Mouse (Mus musculus): ENCODE measurements around the gene Slamf8. TPM values are rescaled to one million over a fixed set of nuclear protein-coding genes. Genes with fewer than 3 reads are reported as not detected.

Slamf8 gene
- polyA plus RNA-seq, 1 experiment from 2014 or later: not detected

- H3K36me3 ChIP-seq (ENCODE audit: control insufficient read depth, insufficient read depth, low read length): no peaks in the 10 kb centered on the region
- no peaks in the 10 kb centered on the region for H3K27me3 ChIP-seq (ENCODE audit: control insufficient read depth, insufficient read depth, low read length)
- 60% methylated on average over 4 of the region's 4 CpGs for WGBS
- no peak overlapping the region for H3K9ac ChIP-seq (replicated peaks; ENCODE audit: low read depth, low read length)
- 0 out of 2 replicates have a peak, but pooled peaks cover 8% of the 10 kb centered on the region for H3K4me1 ChIP-seq (ENCODE audit: control insufficient read depth, insufficient read depth, low read length)
- H3K27ac ChIP-seq (ENCODE audit: low read length): no peak overlapping the region
- ATAC-seq (ENCODE audit: insufficient number of reproducible peaks, insufficient read depth, low FRiP score, low read depth): no peak
- no peaks in the 10 kb centered on the region for H3K9me3 ChIP-seq (ENCODE audit: control insufficient read depth, low read depth, low read length)
- H3K4me3 ChIP-seq (ENCODE audit: low read depth, low read length): no peak overlapping the region
- H3K4me2 ChIP-seq (replicated peaks; ENCODE audit: low read depth, low read length): no peak overlapping the region
Observed at GRCm38 (mm10) chr1:172615412-172615811, 25.0 kb upstream of the Slamf8 start.

GRCm38 (mm10) chr1:172614654-172615053, 24.3 kb upstream of the Slamf8 start:
- Histone ChIP-seq H3K4me3 (ENCODE audit: low read depth, low read length) (no peak overlapping the region), H3K9me3 (ENCODE audit: control insufficient read depth, low read depth, low read length) (no peaks in the 10 kb centered on the region), H3K36me3 (ENCODE audit: control insufficient read depth, insufficient read depth, low read length) (no peaks in the 10 kb centered on the region), H3K4me2 (replicated peaks; ENCODE audit: low read depth, low read length) (no peak overlapping the region), H3K27me3 (ENCODE audit: control insufficient read depth, insufficient read depth, low read length) (no peaks in the 10 kb centered on the region), H3K27ac (ENCODE audit: low read length) (no peak overlapping the region), H3K9ac (replicated peaks; ENCODE audit: low read depth, low read length) (no peak overlapping the region), H3K4me1 (ENCODE audit: control insufficient read depth, insufficient read depth, low read length) (0 out of 2 replicates have a peak, but pooled peaks cover 8% of the 10 kb centered on the region)
- WGBS: 88% methylated on average over 10 of the region's 10 CpGs
- no peak for ATAC-seq (ENCODE audit: insufficient number of reproducible peaks, insufficient read depth, low FRiP score, low read depth)

DNA sequence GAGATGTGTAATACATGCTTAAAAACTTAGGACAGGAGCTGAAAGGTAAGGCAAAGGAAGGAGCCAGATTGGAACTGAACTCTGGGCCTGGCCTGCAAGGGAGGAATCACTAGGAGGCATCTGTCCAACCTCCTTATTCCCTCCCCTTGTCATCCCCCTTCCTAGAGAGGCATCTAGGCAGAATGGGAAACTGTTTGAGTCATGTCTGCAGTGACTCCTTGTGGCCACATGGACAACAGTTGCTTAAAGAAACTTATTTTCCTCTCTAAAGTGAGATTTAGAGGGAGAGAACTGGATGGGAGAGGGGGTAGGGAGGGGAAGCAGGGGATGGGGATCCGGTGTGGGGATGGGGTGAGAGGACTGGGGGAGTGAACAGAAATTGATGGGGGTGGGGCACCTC, 22.4 kb upstream of the Slamf8 start:
- Histone ChIP-seq H3K9me3 (ENCODE audit: control insufficient read depth, low read depth, low read length) (no peaks in the 10 kb centered on the region), H3K27me3 (ENCODE audit: control insufficient read depth, insufficient read depth, low read length) (no peaks in the 10 kb centered on the region), H3K27ac (ENCODE audit: low read length) (no peak overlapping the region), H3K4me2 (replicated peaks; ENCODE audit: low read depth, low read length) (no peak overlapping the region), H3K9ac (replicated peaks; ENCODE audit: low read depth, low read length) (no peak overlapping the region), H3K36me3 (ENCODE audit: control insufficient read depth, insufficient read depth, low read length) (no peaks in the 10 kb centered on the region), H3K4me3 (ENCODE audit: low read depth, low read length) (no peak overlapping the region), H3K4me1 (ENCODE audit: control insufficient read depth, insufficient read depth, low read length) (0 out of 2 replicates have a peak, but pooled peaks cover 8% of the 10 kb centered on the region)
- 38% methylated on average over 1 of the region's 1 CpGs for WGBS
- ATAC-seq (ENCODE audit: insufficient number of reproducible peaks, insufficient read depth, low FRiP score, low read depth): no peak

- H3K9ac ChIP-seq (replicated peaks; ENCODE audit: low read depth, low read length): no peak overlapping the region
- H3K9me3 ChIP-seq (ENCODE audit: control insufficient read depth, low read depth, low read length): no peaks in the 10 kb centered on the region
- no peak overlapping the region for H3K4me3 ChIP-seq (ENCODE audit: low read depth, low read length)
- 69% methylated on average over 10 of the region's 10 CpGs for WGBS
- H3K36me3 ChIP-seq (ENCODE audit: control insufficient read depth, insufficient read depth, low read length): no peaks in the 10 kb centered on the region
- H3K27me3 ChIP-seq (ENCODE audit: control insufficient read depth, insufficient read depth, low read length): no peaks in the 10 kb centered on the region
- no peaks in the 10 kb centered on the region for H3K4me1 ChIP-seq (ENCODE audit: control insufficient read depth, insufficient read depth, low read length)
- no peak overlapping the region for H3K27ac ChIP-seq (ENCODE audit: low read length)
- no peak overlapping the region for H3K4me2 ChIP-seq (replicated peaks; ENCODE audit: low read depth, low read length)
- no peak for ATAC-seq (ENCODE audit: insufficient number of reproducible peaks, insufficient read depth, low FRiP score, low read depth)
Observed at GRCm38 (mm10) chr1:172611304-172611703, 20.9 kb upstream of the Slamf8 start.

- Histone ChIP-seq H3K4me1 (ENCODE audit: control insufficient read depth, insufficient read depth, low read length) (no peaks in the 10 kb centered on the region), H3K4me3 (ENCODE audit: low read depth, low read length) (no peak within 1 kb of the TSS), H3K9ac (replicated peaks; ENCODE audit: low read depth, low read length) (no peak within 1 kb of the TSS), H3K36me3 (ENCODE audit: control insufficient read depth, insufficient read depth, low read length) (no peaks in the 10 kb centered on the region), H3K27me3 (ENCODE audit: control insufficient read depth, insufficient read depth, low read length) (no peaks in the 10 kb centered on the region), H3K9me3 (ENCODE audit: control insufficient read depth, low read depth, low read length) (no peaks in the 10 kb centered on the region), H3K4me2 (replicated peaks; ENCODE audit: low read depth, low read length) (no peak within 1 kb of the TSS), H3K27ac (ENCODE audit: low read length) (no peak within 1 kb of the TSS)
- 70% methylated on average over 1 of the region's 1 CpGs for WGBS
- no peak for ATAC-seq (ENCODE audit: insufficient number of reproducible peaks, insufficient read depth, low FRiP score, low read depth)
Observed at GRCm38 (mm10) chr1:172602326-172602725, 12.0 kb upstream of the Slamf8 start, which contains the start of gene Fcrl6. Gene Fcrl6 (minus strand): TSS chr1:172602551.

DNA sequence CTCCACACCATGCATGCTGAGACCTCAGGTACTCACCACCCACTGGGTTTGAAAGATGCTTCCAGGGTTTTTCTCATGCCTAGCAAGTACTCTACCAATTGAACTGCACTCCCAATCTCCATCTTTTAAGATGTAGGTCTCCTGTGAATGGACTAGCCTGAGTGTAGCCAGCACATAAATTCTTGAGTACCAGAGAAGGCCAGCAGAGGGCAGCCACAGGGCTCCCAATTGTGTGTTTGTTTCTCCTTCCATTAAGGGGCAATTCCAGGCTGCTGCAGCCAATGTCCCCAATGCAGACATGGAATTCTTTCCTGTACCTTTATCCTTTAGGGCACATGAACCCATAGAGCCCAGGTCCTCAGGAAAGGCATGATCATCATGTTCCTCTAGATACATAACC, 4.1 kb upstream of the Slamf8 start:
- no peak overlapping the region for H3K4me2 ChIP-seq (replicated peaks; ENCODE audit: low read depth, low read length)
- H3K27me3 ChIP-seq (ENCODE audit: control insufficient read depth, insufficient read depth, low read length): no peaks in the 10 kb centered on the region
- no peak overlapping the region for H3K4me3 ChIP-seq (ENCODE audit: low read depth, low read length)
- no peak for ATAC-seq (ENCODE audit: insufficient number of reproducible peaks, insufficient read depth, low FRiP score, low read depth)
- H3K4me1 ChIP-seq (ENCODE audit: control insufficient read depth, insufficient read depth, low read length): no peaks in the 10 kb centered on the region
- H3K36me3 ChIP-seq (ENCODE audit: control insufficient read depth, insufficient read depth, low read length): no peaks in the 10 kb centered on the region
- no peaks in the 10 kb centered on the region for H3K9me3 ChIP-seq (ENCODE audit: control insufficient read depth, low read depth, low read length)
- no peak overlapping the region for H3K27ac ChIP-seq (ENCODE audit: low read length)
- H3K9ac ChIP-seq (replicated peaks; ENCODE audit: low read depth, low read length): no peak overlapping the region

- no peak for ATAC-seq (ENCODE audit: insufficient number of reproducible peaks, insufficient read depth, low FRiP score, low read depth)
- Histone ChIP-seq H3K4me2 (replicated peaks; ENCODE audit: low read depth, low read length) (no peak overlapping the region), H3K27me3 (ENCODE audit: control insufficient read depth, insufficient read depth, low read length) (no peaks in the 10 kb centered on the region), H3K4me3 (ENCODE audit: low read depth, low read length) (no peak overlapping the region), H3K27ac (ENCODE audit: low read length) (no peak overlapping the region), H3K9me3 (ENCODE audit: control insufficient read depth, low read depth, low read length) (no peaks in the 10 kb centered on the region), H3K36me3 (ENCODE audit: control insufficient read depth, insufficient read depth, low read length) (no peaks in the 10 kb centered on the region), H3K4me1 (ENCODE audit: control insufficient read depth, insufficient read depth, low read length) (no peaks in the 10 kb centered on the region), H3K9ac (replicated peaks; ENCODE audit: low read depth, low read length) (no peak overlapping the region)
- WGBS: 90% methylated on average over 2 of the region's 2 CpGs
Observed at GRCm38 (mm10) chr1:172593956-172594355, 3.6 kb upstream of the Slamf8 start.

GRCm38 (mm10) chr1:172593321-172593720, 3.0 kb upstream of the Slamf8 start:
- no peak for ATAC-seq (ENCODE audit: insufficient number of reproducible peaks, insufficient read depth, low FRiP score, low read depth)
- no peak overlapping the region for H3K27ac ChIP-seq (ENCODE audit: low read length)
- H3K9me3 ChIP-seq (ENCODE audit: control insufficient read depth, low read depth, low read length): no peaks in the 10 kb centered on the region
- no peak overlapping the region for H3K4me3 ChIP-seq (ENCODE audit: low read depth, low read length)
- no peaks in the 10 kb centered on the region for H3K36me3 ChIP-seq (ENCODE audit: control insufficient read depth, insufficient read depth, low read length)
- no peaks in the 10 kb centered on the region for H3K4me1 ChIP-seq (ENCODE audit: control insufficient read depth, insufficient read depth, low read length)
- H3K4me2 ChIP-seq (replicated peaks; ENCODE audit: low read depth, low read length): no peak overlapping the region
- no peaks in the 10 kb centered on the region for H3K27me3 ChIP-seq (ENCODE audit: control insufficient read depth, insufficient read depth, low read length)
- WGBS: 76% methylated on average over 3 of the region's 3 CpGs
- no peak overlapping the region for H3K9ac ChIP-seq (replicated peaks; ENCODE audit: low read depth, low read length)

Data from stomach, embryonic 14.5 days (tissue).